Mouse (Mus musculus): ENCODE data around the gene Ntn1. TPM values are rescaled to one million over a fixed set of nuclear protein-coding genes. Genes with fewer than 3 reads are reported as not detected.

The Ntn1 gene
- polyA plus RNA-seq, 1 experiment from 2014 or later: 11.5 TPM

DNA sequence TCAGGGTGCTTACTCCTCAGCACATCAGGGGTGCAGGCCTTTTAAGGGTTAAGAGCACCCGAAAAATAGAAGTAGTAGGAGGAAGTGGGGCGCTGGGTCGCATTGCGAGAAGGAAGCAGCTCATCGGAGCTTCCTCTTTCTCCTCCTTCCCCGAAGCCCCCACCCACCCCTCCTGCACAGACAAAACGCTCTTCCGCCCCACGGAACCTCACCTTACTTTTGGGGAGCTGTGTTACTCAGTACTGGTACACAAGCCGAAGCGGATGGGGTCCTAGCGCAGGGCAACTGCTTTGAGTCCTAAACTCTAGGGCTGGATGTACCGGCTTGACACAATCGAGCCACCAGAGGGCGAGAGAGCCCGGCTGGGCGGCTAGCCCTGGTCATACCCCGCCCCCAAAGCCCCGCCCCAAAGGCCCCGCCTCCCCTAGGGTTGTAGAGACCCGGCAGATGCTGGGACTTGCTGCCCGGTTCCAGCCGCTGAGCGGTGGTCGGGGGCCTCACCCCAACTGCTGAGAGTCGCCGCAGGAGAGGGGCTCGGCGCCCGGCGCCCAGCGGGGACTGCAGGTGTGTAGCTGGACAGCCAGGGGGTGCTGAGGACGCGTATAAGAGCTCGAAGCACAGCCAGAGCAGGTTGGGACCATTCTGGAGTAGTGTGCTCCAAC lies 31.2 kb upstream of the Ntn1 start, which contains the start of gene Pik3r5:
Gene Pik3r5, plus strand, starts transcription at position 423 of the 662 bp plus-strand sequence.
- Histone ChIP-seq H3K27me3 (ENCODE audit: control insufficient read depth, insufficient read depth, low read length) (peaks cover 19% of the 10 kb centered on the region; the same call in 1 of the 2 replicates), H3K4me2 (ENCODE audit: low read length) (peak within 1 kb of the TSS; percentile 64), H3K4me1 (ENCODE audit: control insufficient read depth in 2 of 2, insufficient read depth in 2 of 2, low read length in 2 of 2) (peaks cover 0 to 2% of the 10 kb centered on the region in 2 experiments; a peak in 1 of 4 replicates), H3K36me3 (ENCODE audit: control insufficient read depth, insufficient read depth, low read length) (no peaks in the 10 kb centered on the region), H3K9ac (ENCODE audit: low read length) (peak within 1 kb of the TSS; percentile 47; the same call in 1 of the 2 replicates), H3K4me3 (ENCODE audit: control insufficient read depth in 1 of 2, insufficient read depth in 1 of 2, low read depth in 1 of 2, low read length in 2 of 2) (peak within 1 kb of the TSS; percentile 42 to 46), H3K27ac (replicated peaks in 1 of 2; ENCODE audit: control insufficient read depth in 1 of 2, insufficient read depth in 1 of 2, low read depth in 2 of 2, low read length in 2 of 2) (no peak within 1 kb of the TSS), H3K9me3 (ENCODE audit: control insufficient read depth, low read length) (no peaks in the 10 kb centered on the region)
- peak; percentile 75 for ATAC-seq (ENCODE audit: insufficient number of reproducible peaks, insufficient read depth, low FRiP score, low read depth)
- WGBS: 7% methylated on average over 34 of the region's 35 CpGs

DNA sequence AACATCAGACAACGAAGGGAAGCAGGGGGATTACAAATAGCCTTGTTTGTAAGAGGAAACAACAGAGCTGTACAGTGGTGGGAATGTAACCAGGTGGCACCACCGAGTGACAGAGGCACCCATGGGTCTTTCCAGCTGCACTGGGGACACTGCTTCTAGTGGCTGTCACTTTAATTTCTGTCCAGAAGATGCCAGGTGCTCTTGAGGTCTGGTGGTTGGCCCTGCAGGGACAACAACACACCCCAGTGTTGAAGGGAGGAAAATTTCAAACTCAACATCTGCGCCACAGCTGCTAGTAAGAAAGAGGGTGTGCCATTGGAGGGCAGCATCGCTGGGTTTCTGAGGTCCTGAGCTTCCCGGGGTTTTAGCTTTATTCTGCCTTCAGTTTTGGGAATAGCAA lies 30.0 kb upstream of the Ntn1 start:
- Histone ChIP-seq H3K4me1 (ENCODE audit: control insufficient read depth in 2 of 2, insufficient read depth in 2 of 2, low read length in 2 of 2) (peaks cover 0 to 2% of the 10 kb centered on the region in 2 experiments; a peak in 1 of 4 replicates), H3K9ac (ENCODE audit: low read length) (no peak overlapping the region), H3K4me3 (ENCODE audit: control insufficient read depth in 1 of 2, insufficient read depth in 1 of 2, low read depth in 1 of 2, low read length in 2 of 2) (no peak overlapping the region), H3K36me3 (ENCODE audit: control insufficient read depth, insufficient read depth, low read length) (no peaks in the 10 kb centered on the region), H3K27ac (replicated peaks in 1 of 2; ENCODE audit: control insufficient read depth in 1 of 2, insufficient read depth in 1 of 2, low read depth in 2 of 2, low read length in 2 of 2) (no peak overlapping the region), H3K27me3 (ENCODE audit: control insufficient read depth, insufficient read depth, low read length) (peaks cover 19% of the 10 kb centered on the region; the same call in 1 of the 2 replicates), H3K4me2 (ENCODE audit: low read length) (no peak overlapping the region), H3K9me3 (ENCODE audit: control insufficient read depth, low read length) (no peaks in the 10 kb centered on the region)
- no peak for ATAC-seq (ENCODE audit: insufficient number of reproducible peaks, insufficient read depth, low FRiP score, low read depth)
- 54% methylated on average over 5 of the region's 5 CpGs for WGBS

DNA sequence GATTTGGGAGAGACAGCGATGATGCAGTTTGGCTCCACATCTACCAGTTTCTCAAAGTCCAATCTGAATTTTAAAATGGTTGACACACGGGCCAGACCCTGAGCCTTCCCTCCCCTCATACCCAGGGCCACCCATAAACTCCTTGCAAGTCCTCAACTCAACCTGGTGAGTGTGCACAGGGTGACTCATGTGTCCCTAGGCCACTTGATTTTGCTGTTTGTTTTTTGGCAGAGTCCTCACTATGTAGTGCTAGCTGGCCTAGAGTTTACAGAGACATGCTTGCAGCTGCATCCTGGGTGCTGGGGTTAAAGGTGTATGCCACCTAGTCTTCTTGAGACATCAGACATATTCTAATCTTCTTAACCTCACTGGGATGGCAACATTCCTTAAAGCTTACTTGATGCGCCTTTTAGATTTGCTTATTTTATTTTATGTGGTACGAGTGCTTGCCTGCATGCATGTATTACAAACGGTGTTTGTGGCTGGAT lies 26.5 kb upstream of the Ntn1 start:
- H3K4me2 ChIP-seq (ENCODE audit: low read length): no peak overlapping the region
- peaks cover 0 to 1% of the 10 kb centered on the region in 2 experiments; a peak in 1 of 4 replicates for H3K4me1 ChIP-seq (ENCODE audit: control insufficient read depth in 2 of 2, insufficient read depth in 2 of 2, low read length in 2 of 2)
- no peak for ATAC-seq (ENCODE audit: insufficient number of reproducible peaks, insufficient read depth, low FRiP score, low read depth)
- no peak overlapping the region for H3K9ac ChIP-seq (ENCODE audit: low read length)
- H3K27me3 ChIP-seq (ENCODE audit: control insufficient read depth, insufficient read depth, low read length): peaks cover 8% of the 10 kb centered on the region; the same call in 1 of the 2 replicates
- no peaks in the 10 kb centered on the region for H3K9me3 ChIP-seq (ENCODE audit: control insufficient read depth, low read length)
- no peaks in the 10 kb centered on the region for H3K36me3 ChIP-seq (ENCODE audit: control insufficient read depth, insufficient read depth, low read length)
- H3K4me3 ChIP-seq (ENCODE audit: control insufficient read depth in 1 of 2, insufficient read depth in 1 of 2, low read depth in 1 of 2, low read length in 2 of 2): no peak overlapping the region
- WGBS: 72% methylated on average over 5 of the region's 5 CpGs
- H3K27ac ChIP-seq (replicated peaks in 1 of 2; ENCODE audit: control insufficient read depth in 1 of 2, insufficient read depth in 1 of 2, low read depth in 2 of 2, low read length in 2 of 2): no peak overlapping the region

DNA sequence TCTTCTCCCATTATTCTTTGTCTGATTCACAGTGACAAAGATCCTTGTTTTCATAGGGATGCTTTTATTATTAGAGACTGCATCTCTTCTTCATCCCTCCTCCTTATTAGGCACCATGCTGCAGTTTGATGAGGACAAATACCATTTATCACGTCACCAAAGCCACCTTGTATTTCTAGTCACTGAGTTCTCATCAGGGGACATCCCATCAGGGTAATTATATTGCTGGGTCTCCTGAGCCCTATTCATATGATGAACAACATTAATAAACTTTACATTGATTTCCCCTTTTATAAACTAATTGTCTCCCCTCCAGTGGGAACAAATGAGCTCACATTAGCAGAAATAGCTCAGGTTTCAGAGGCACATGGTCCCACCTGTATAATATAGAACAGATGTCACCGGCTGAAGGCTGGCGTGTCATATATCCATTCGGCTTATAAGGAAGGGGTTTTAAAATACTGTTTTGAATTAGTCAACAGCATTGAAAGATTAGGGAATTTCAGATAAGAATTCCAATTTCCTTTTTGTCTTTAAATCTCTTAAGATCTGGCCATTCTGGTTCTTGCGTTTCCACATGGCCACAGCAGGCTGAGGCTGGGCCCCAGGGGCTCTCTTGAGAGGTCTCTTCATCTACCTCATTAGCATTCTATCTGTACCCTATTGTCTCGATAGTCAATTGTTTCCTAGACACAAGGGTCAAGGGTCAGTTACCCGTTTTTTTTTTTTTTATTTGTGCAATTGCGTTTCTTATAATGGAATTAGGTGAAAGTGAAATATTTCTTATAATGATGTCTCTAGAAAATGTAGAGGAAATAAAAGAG lies 25.1 kb upstream of the Ntn1 start:
- H3K9me3 ChIP-seq (ENCODE audit: control insufficient read depth, low read length): no peaks in the 10 kb centered on the region
- H3K27me3 ChIP-seq (ENCODE audit: control insufficient read depth, insufficient read depth, low read length): peaks cover 1% of the 10 kb centered on the region; the same call in 1 of the 2 replicates
- no peaks in the 10 kb centered on the region for H3K4me1 ChIP-seq (ENCODE audit: control insufficient read depth in 2 of 2, insufficient read depth in 2 of 2, low read length in 2 of 2)
- no peak for ATAC-seq (ENCODE audit: insufficient number of reproducible peaks, insufficient read depth, low FRiP score, low read depth)
- H3K9ac ChIP-seq (ENCODE audit: low read length): no peak overlapping the region
- H3K36me3 ChIP-seq (ENCODE audit: control insufficient read depth, insufficient read depth, low read length): no peaks in the 10 kb centered on the region
- no peak overlapping the region for H3K27ac ChIP-seq (replicated peaks in 1 of 2; ENCODE audit: control insufficient read depth in 1 of 2, insufficient read depth in 1 of 2, low read depth in 2 of 2, low read length in 2 of 2)
- H3K4me2 ChIP-seq (ENCODE audit: low read length): no peak overlapping the region
- H3K4me3 ChIP-seq (ENCODE audit: control insufficient read depth in 1 of 2, insufficient read depth in 1 of 2, low read depth in 1 of 2, low read length in 2 of 2): no peak overlapping the region
- WGBS: 69% methylated on average over 8 of the region's 8 CpGs

DNA sequence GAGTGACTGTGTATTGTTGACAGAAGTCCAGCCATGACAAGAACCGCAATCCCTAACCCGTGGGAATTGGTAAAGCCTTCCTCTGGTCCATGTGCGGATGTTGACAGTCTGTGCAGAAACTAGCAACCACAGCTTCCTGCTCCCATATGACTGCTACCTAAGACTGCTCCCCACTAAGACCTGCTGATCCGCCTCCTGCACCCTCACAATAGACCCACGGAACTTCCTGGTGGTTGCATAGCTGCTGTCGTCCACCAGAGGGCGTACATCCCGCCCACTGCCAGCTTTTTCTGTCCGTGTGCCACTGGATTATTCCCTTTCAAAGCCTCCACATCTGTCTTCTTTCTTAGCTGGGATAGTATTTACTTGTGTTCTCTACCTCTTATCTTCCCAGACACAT lies 17.2 kb upstream of the Ntn1 start:
- Histone ChIP-seq H3K27me3 (ENCODE audit: control insufficient read depth, insufficient read depth, low read length) (no peaks in the 10 kb centered on the region), H3K4me1 (ENCODE audit: control insufficient read depth in 2 of 2, insufficient read depth in 2 of 2, low read length in 2 of 2) (no peaks in the 10 kb centered on the region), H3K9ac (ENCODE audit: low read length) (no peak overlapping the region), H3K36me3 (ENCODE audit: control insufficient read depth, insufficient read depth, low read length) (no peaks in the 10 kb centered on the region), H3K27ac (replicated peaks in 1 of 2; ENCODE audit: control insufficient read depth in 1 of 2, insufficient read depth in 1 of 2, low read depth in 2 of 2, low read length in 2 of 2) (no peak overlapping the region), H3K4me2 (ENCODE audit: low read length) (no peak overlapping the region), H3K9me3 (ENCODE audit: control insufficient read depth, low read length) (peaks cover 7% of the 10 kb centered on the region), H3K4me3 (ENCODE audit: control insufficient read depth in 1 of 2, insufficient read depth in 1 of 2, low read depth in 1 of 2, low read length in 2 of 2) (no peak overlapping the region)
- 50% methylated on average over 9 of the region's 9 CpGs for WGBS
- ATAC-seq (ENCODE audit: insufficient number of reproducible peaks, insufficient read depth, low FRiP score, low read depth): no peak

DNA sequence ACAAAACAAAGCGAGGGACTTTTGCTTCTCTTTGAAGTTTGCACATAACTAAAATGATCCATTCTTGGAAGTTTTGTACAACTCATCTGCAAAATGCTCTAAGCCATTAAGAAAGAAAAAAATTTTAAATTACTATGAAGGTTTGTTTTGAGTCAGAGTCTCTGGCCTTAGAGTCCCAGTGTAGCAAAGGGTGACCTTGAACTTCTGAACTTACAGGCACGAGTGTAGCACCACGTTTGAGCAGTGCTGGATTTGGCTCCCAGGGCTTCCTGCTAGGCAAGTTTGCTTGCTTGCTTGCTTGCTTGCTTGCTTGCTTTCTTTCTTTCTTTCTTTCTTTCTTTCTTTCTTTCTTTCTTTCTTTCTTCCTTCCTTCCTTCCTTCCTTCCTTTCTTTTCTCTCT lies 16.4 kb upstream of the Ntn1 start:
- Histone ChIP-seq H3K9ac (ENCODE audit: low read length) (no peak overlapping the region), H3K27ac (replicated peaks in 1 of 2; ENCODE audit: control insufficient read depth in 1 of 2, insufficient read depth in 1 of 2, low read depth in 2 of 2, low read length in 2 of 2) (no peak overlapping the region), H3K36me3 (ENCODE audit: control insufficient read depth, insufficient read depth, low read length) (no peaks in the 10 kb centered on the region), H3K27me3 (ENCODE audit: control insufficient read depth, insufficient read depth, low read length) (no peaks in the 10 kb centered on the region), H3K4me3 (ENCODE audit: control insufficient read depth in 1 of 2, insufficient read depth in 1 of 2, low read depth in 1 of 2, low read length in 2 of 2) (no peak overlapping the region), H3K4me1 (ENCODE audit: control insufficient read depth in 2 of 2, insufficient read depth in 2 of 2, low read length in 2 of 2) (no peaks in the 10 kb centered on the region), H3K9me3 (ENCODE audit: control insufficient read depth, low read length) (peaks cover 7% of the 10 kb centered on the region), H3K4me2 (ENCODE audit: low read length) (no peak overlapping the region)
- WGBS: 41% methylated on average over 3 of the region's 3 CpGs
- ATAC-seq (ENCODE audit: insufficient number of reproducible peaks, insufficient read depth, low FRiP score, low read depth): no peak

DNA sequence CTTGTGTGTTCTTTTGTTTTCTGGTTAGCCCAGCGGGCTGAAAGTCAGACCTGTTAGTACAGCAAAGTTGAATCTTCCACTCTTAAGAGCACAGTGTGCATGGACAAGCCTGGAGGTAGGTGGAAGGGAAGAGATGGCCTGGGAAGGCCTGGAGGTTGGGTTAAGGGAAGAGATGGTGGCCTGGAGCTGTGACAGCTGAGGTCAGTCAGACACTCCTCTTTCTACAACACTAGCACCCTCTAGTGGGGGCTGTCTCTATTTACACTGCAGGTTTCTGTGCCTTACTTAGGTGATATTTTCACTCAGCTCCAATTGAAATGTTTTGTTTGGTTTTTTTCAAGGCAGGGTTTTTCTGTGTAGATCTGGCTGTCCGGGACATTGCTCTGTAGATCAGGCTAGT lies 7.5 kb upstream of the Ntn1 start:
- no peak overlapping the region for H3K27ac ChIP-seq (replicated peaks in 1 of 2; ENCODE audit: control insufficient read depth in 1 of 2, insufficient read depth in 1 of 2, low read depth in 2 of 2, low read length in 2 of 2)
- peaks cover 3% of the 10 kb centered on the region; the same call in 1 of the 2 replicates for H3K27me3 ChIP-seq (ENCODE audit: control insufficient read depth, insufficient read depth, low read length)
- H3K9ac ChIP-seq (ENCODE audit: low read length): no peak overlapping the region
- no peak for ATAC-seq (ENCODE audit: insufficient number of reproducible peaks, insufficient read depth, low FRiP score, low read depth)
- no peak overlapping the region for H3K4me2 ChIP-seq (ENCODE audit: low read length)
- no peak overlapping the region for H3K4me3 ChIP-seq (ENCODE audit: control insufficient read depth in 1 of 2, insufficient read depth in 1 of 2, low read depth in 1 of 2, low read length in 2 of 2)
- no peaks in the 10 kb centered on the region; a peak in 1 of 4 replicates for H3K4me1 ChIP-seq (ENCODE audit: control insufficient read depth in 2 of 2, insufficient read depth in 2 of 2, low read length in 2 of 2)
- H3K9me3 ChIP-seq (ENCODE audit: control insufficient read depth, low read length): no peaks in the 10 kb centered on the region
- 49% methylated on average over 2 of the region's 2 CpGs for WGBS
- no peaks in the 10 kb centered on the region for H3K36me3 ChIP-seq (ENCODE audit: control insufficient read depth, insufficient read depth, low read length)
